Mouse (Mus musculus): Measurements from ENCODE around the gene Prickle2.

- TF ChIP-seq CTCF (IDR thresholded peaks at IDR 0.05; ENCODE audit: extremely low read depth, insufficient read depth, insufficient read length, insufficient replicate concordance) (no peak), POLR2A (IDR thresholded peaks at IDR 0.05; ENCODE audit: low read depth, low read length) (no peak)
Measured at GRCm38 (mm10) chr6:92499449-92499848, 206.5 kb downstream of the Prickle2 start.

Data from spleen, adult 2 months (tissue).